Mouse (Mus musculus) kidney, embryonic 14.5 days (tissue): ENCODE data around the gene Tnxb. TPM values are rescaled to one million over a fixed set of nuclear protein-coding genes. Genes with fewer than 3 reads are reported as not detected.
A peak's percentile ranks its signal among the peaks of the same experiment; 100 is the strongest.

Experiments
- ATAC-seq: fragments of 200-750 bp; cut with Nextera tagmentation; 2 replicates; pipeline ENCODE4 v1.8.0; 2017; ENCODE audit warnings: moderate number of reproducible peaks, mild to moderate bottlenecking, moderate TSS enrichment, moderate library complexity; ENCODE audit not compliant: low FRiP score, low TSS enrichment
- H3K27ac ChIP-seq: fragments of 300-500 bp; sonication (generic); 2 replicates; pipeline ENCODE4 v1.5.1; 2014; ENCODE audit warnings: low read depth, mild to moderate bottlenecking, low read length, moderate library complexity, mixed read lengths
- H3K27me3 ChIP-seq: fragments of 300-500 bp; sonication (generic); 2 replicates; pipeline ENCODE4 v1.6.1; 2014; ENCODE audit warnings: mild to moderate bottlenecking, low read length; ENCODE audit not compliant: control insufficient read depth, insufficient read depth
- H3K36me3 ChIP-seq: fragments of 300-500 bp; sonication (generic); 2 replicates; pipeline ENCODE4 v1.6.1; 2014; ENCODE audit warnings: low read length, mixed read lengths; ENCODE audit not compliant: control insufficient read depth, insufficient read depth
- H3K4me1 ChIP-seq: fragments of 300-500 bp; sonication (generic); 2 replicates; pipeline ENCODE4 v1.6.1; 2014; ENCODE audit warnings: low read length, mixed read lengths; ENCODE audit not compliant: control insufficient read depth, insufficient read depth
- H3K4me2 ChIP-seq: fragments of 300-500 bp; sonication (generic); replicated peaks from 2 replicates; pipeline ENCODE4 v1.6.1; 2014; ENCODE audit warnings: low read depth, mild to moderate bottlenecking, low read length
- H3K4me3 ChIP-seq: fragments of 300-500 bp; sonication (generic); 2 replicates; pipeline ENCODE4 v1.5.1; 2014; ENCODE audit warnings: mild to moderate bottlenecking, low read length
- H3K9ac ChIP-seq: fragments of 300-500 bp; sonication (generic); 2 replicates; pipeline ENCODE4 v1.6.1; 2014; ENCODE audit warnings: low read depth, mild to moderate bottlenecking, low read length, moderate library complexity
- H3K9me3 ChIP-seq: fragments of 300-500 bp; sonication (generic); 2 replicates; pipeline ENCODE4 v1.6.1; 2016; ENCODE audit warnings: low read length; ENCODE audit not compliant: control insufficient read depth
- WGBS: fragments of 180-500 bp; shearing (Covaris S2); extraction: QIAGEN DNeasy Blood & Tissue Kit; methylation state at CpG from one replicate; pipeline ENCODE4 v1.1.7; 2014; 5-methylcytosine and 5-hydroxymethylcytosine counted together
- polyA plus RNA-seq: library from polyadenylated mRNA; unstranded; fragments of >200 nt; fragmentation: Nextera tagmentation; extraction: Ambion mirVana; gene quantifications from 2 replicates; pipeline ENCODE4 v1.2.1, GENCODE M21; 2014

Gene Tnxb
- 0.15 and 0.26 TPM in 2 replicates for polyA plus RNA-seq

- ATAC-seq, result no peak
- Histone ChIP-seq H3K27ac (no peak within 1 kb of the TSS), H3K9ac (no peak within 1 kb of the TSS; the same call in 1 of the 2 replicates)
These were observed at the start of gene Tnxb for GRCm38 (mm10) chr17:34670235-34670634. Gene Tnxb (plus strand): TSS chr17:34670535.

GRCm38 (mm10) chr17:34621006-34621405, 49.3 kb upstream of the Tnxb start:
- Histone ChIP-seq H3K36me3 (peaks cover 40% of the 10 kb centered on the region), H3K27ac (no peak overlapping the region), H3K4me3 (no peak overlapping the region), H3K27me3 (no peaks in the 10 kb centered on the region), H3K9me3 (no peaks in the 10 kb centered on the region), H3K4me1 (peaks cover 1% of the 10 kb centered on the region), H3K9ac (no peak overlapping the region), H3K4me2 (no peak overlapping the region)
- no peak for ATAC-seq
- 87% methylated on average over 8 of the region's 8 CpGs for whole genome bisulfite sequencing

More at GRCm38 (mm10) chr17:34670235-34670634, at the start of gene Tnxb:
- Histone ChIP-seq H3K4me2 (peak within 1 kb of the TSS; percentile 49), H3K36me3 (no peaks in the 10 kb centered on the region), H3K4me1 (peaks cover 10% of the 10 kb centered on the region; the same call in 1 of the 2 replicates), H3K4me3 (peak within 1 kb of the TSS; percentile 31), H3K27me3 (peaks cover 54% of the 10 kb centered on the region), H3K9me3 (no peaks in the 10 kb centered on the region)
- 63% methylated on average over 7 of the region's 7 CpGs for WGBS

- ATAC-seq, result no peak
- Histone ChIP-seq H3K27me3 (no peaks in the 10 kb centered on the region), H3K36me3 (peaks cover 29% of the 10 kb centered on the region; the same call in 1 of the 2 replicates), H3K27ac (no peak overlapping the region), H3K4me1 (peaks cover 11% of the 10 kb centered on the region), H3K4me3 (no peak overlapping the region), H3K9ac (no peak overlapping the region), H3K9me3 (no peaks in the 10 kb centered on the region), H3K4me2 (no peak overlapping the region)
- 86% methylated on average over 9 of the region's 9 CpGs for whole genome bisulfite sequencing
These were observed 47.2 kb upstream of the Tnxb start for GRCm38 (mm10) chr17:34623161-34623560.

GRCm38 (mm10) chr17:34624981-34625380, 45.4 kb upstream of the Tnxb start:
- WGBS, result 92% methylated on average over 3 of the region's 3 CpGs
- ATAC-seq, result no peak

GRCm38 (mm10) chr17:34626062-34626772, 44.1 kb upstream of the Tnxb start:
- peaks cover 16% of the 10 kb centered on the region for H3K27me3 ChIP-seq
- peak overlapping the region; percentile 75; the same call in 1 of the 2 replicates for H3K9ac ChIP-seq
- H3K9me3 ChIP-seq, result no peaks in the 10 kb centered on the region
- peaks cover 17% of the 10 kb centered on the region; the same call in 1 of the 2 replicates for H3K36me3 ChIP-seq
- peak overlapping the region; percentile 61 for H3K4me3 ChIP-seq
- peak overlapping the region; percentile 89 for H3K4me2 ChIP-seq
- no peak for ATAC-seq
- WGBS, result 50% methylated on average over 16 of the region's 16 CpGs
- H3K4me1 ChIP-seq, result peaks cover 35% of the 10 kb centered on the region
- peak overlapping the region; percentile 96 for H3K27ac ChIP-seq

More at GRCm38 (mm10) chr17:34624981-34625380, 45.4 kb upstream of the Tnxb start:
- no peaks in the 10 kb centered on the region for H3K9me3 ChIP-seq
- H3K4me1 ChIP-seq, result peaks cover 24% of the 10 kb centered on the region
- no peak overlapping the region for H3K27ac ChIP-seq
- peaks cover 23% of the 10 kb centered on the region; the same call in 1 of the 2 replicates for H3K36me3 ChIP-seq
- no peak overlapping the region for H3K4me2 ChIP-seq
- H3K4me3 ChIP-seq, result no peak overlapping the region
- peaks cover 4% of the 10 kb centered on the region for H3K27me3 ChIP-seq
- H3K9ac ChIP-seq, result no peak overlapping the region

- H3K9me3 ChIP-seq, result no peaks in the 10 kb centered on the region
- H3K4me3 ChIP-seq, result peak overlapping the region; percentile 61
- peak overlapping the region; percentile 75 for H3K9ac ChIP-seq
- WGBS, result under 1% methylated on average over 18 of the region's 18 CpGs
- H3K27me3 ChIP-seq, result peaks cover 21% of the 10 kb centered on the region
- peaks cover 17% of the 10 kb centered on the region; the same call in 1 of the 2 replicates for H3K36me3 ChIP-seq
- H3K27ac ChIP-seq, result peak overlapping the region; percentile 96
- peaks cover 40% of the 10 kb centered on the region for H3K4me1 ChIP-seq
- peak; percentile 22; the same call in 1 of the 2 replicates for ATAC-seq
- H3K4me2 ChIP-seq, result peak overlapping the region; percentile 89
These were observed 43.6 kb upstream of the Tnxb start for GRCm38 (mm10) chr17:34626773-34627092.

GRCm38 (mm10) chr17:34627093-34627942, 43.0 kb upstream of the Tnxb start:
- H3K27ac ChIP-seq, result peak overlapping the region; percentile 96
- H3K36me3 ChIP-seq, result peaks cover 17% of the 10 kb centered on the region; the same call in 1 of the 2 replicates
- H3K4me3 ChIP-seq, result peak overlapping the region; percentile 61
- H3K4me1 ChIP-seq, result peaks cover 44% of the 10 kb centered on the region
- H3K4me2 ChIP-seq, result peak overlapping the region; percentile 89
- peaks cover 22% of the 10 kb centered on the region for H3K27me3 ChIP-seq
- peak overlapping the region; percentile 75 for H3K9ac ChIP-seq
- WGBS, result under 1% methylated on average over 38 of the region's 45 CpGs
- peak; percentile 74 for ATAC-seq
- H3K9me3 ChIP-seq, result no peaks in the 10 kb centered on the region

- peak; percentile 8; the same call in 1 of the 2 replicates for ATAC-seq
- Histone ChIP-seq H3K27me3 (peaks cover 22% of the 10 kb centered on the region), H3K27ac (peak within 1 kb of the TSS; percentile 96), H3K4me2 (peak within 1 kb of the TSS; percentile 89), H3K9me3 (no peaks in the 10 kb centered on the region), H3K4me1 (peaks cover 44% of the 10 kb centered on the region), H3K9ac (peak within 1 kb of the TSS; percentile 75), H3K36me3 (peaks cover 9% of the 10 kb centered on the region; the same call in 1 of the 2 replicates), H3K4me3 (peak within 1 kb of the TSS; percentile 61)
- 3% methylated on average over 29 of the region's 29 CpGs for WGBS
These were observed 42.2 kb upstream of the Tnxb start, which contains the start of gene Ppt2 for GRCm38 (mm10) chr17:34627943-34628643. Gene Ppt2 (minus strand): TSS chr17:34628510.
